In genomic region chr6:114725147-114725575, GRCm38 (mm10) we compare ENCODE assay signal across 11 mouse cellular contexts.
DNase-seq lines count a peak whose midpoint lies in the region; ATAC-seq lines count a peak whose summit lies in the region.
"Had no signal": no experiment of that assay in that cellular context is flagged by ENCODE, and none has a peak within 500 bp of the region (broad histone marks: within the 10 kb centered on the region; RNA-seq: fewer than 3 reads in every experiment).

No protein-coding gene starts in this region.

- H3K27ac ChIP-seq in hindbrain, embryonic 13.5 days, result peak overlapping the region; percentile 19; the same call in 1 of the 2 replicates
- no peak overlapping the region for H3K27ac ChIP-seq in hindbrain, embryonic 11.5 days (ENCODE audit: low read depth, low read length)
- peak overlapping the region; percentile 65 for H3K27ac ChIP-seq in embryonic facial prominence, embryonic 10.5 days (replicated peaks)

- no peaks in the 10 kb centered on the region for H3K9me3 ChIP-seq in hindbrain, embryonic 13.5 days
- H3K9me3 ChIP-seq in hindbrain, embryonic 11.5 days (ENCODE audit: control insufficient read depth, low read length), result no peaks in the 10 kb centered on the region
- no peaks in the 10 kb centered on the region for H3K9me3 ChIP-seq in embryonic facial prominence, embryonic 10.5 days

- DNase-seq in embryo, embryonic 10.5 days (ENCODE audit: low spot score), result peak; percentile 25
- DNase-seq in embryo, embryonic 9.5 days (ENCODE audit: extremely low spot score), result no peak
- DNase-seq in hindbrain, embryonic 11.5 days (ENCODE audit: low spot score), result no peak
- DNase-seq in embryonic facial prominence, embryonic 10.5 days (ENCODE audit: low spot score), result peak; percentile 42
- peak; percentile 16 for DNase-seq in lung, postnatal 25 days (ENCODE audit: low spot score)
- no peak for DNase-seq in gastrocnemius, postnatal 4 days (ENCODE audit: low spot score in 2 of 2)
- DNase-seq: adrenal gland, postnatal 25 days; cerebellum, adult 9-11 months; layer of hippocampus, adult 9-11 months had no signal

- H3K4me2 ChIP-seq in hindbrain, embryonic 13.5 days, result no peak overlapping the region
- no peak overlapping the region for H3K4me2 ChIP-seq in hindbrain, embryonic 11.5 days (replicated peaks; ENCODE audit: low read depth, low read length)

- H3K36me3 ChIP-seq in hindbrain, embryonic 13.5 days, result no peaks in the 10 kb centered on the region
- no peaks in the 10 kb centered on the region for H3K36me3 ChIP-seq in hindbrain, embryonic 11.5 days (ENCODE audit: control insufficient read depth, insufficient read depth, low read length)
- H3K36me3 ChIP-seq in embryonic facial prominence, embryonic 10.5 days (replicated peaks), result no peaks in the 10 kb centered on the region

- H3K27me3 ChIP-seq in hindbrain, embryonic 13.5 days, result no peaks in the 10 kb centered on the region
- no peaks in the 10 kb centered on the region for H3K27me3 ChIP-seq in hindbrain, embryonic 11.5 days (ENCODE audit: control insufficient read depth, insufficient read depth, low read length)
- H3K27me3 ChIP-seq in embryonic facial prominence, embryonic 10.5 days (replicated peaks; ENCODE audit: low read depth, poor library complexity, severe bottlenecking), result no peaks in the 10 kb centered on the region

- H3K4me1 ChIP-seq in hindbrain, embryonic 13.5 days (replicated peaks), result peaks cover 32% of the 10 kb centered on the region
- no peaks in the 10 kb centered on the region for H3K4me1 ChIP-seq in hindbrain, embryonic 11.5 days (replicated peaks; ENCODE audit: control insufficient read depth, insufficient read depth, low read length)
- H3K4me1 ChIP-seq in embryonic facial prominence, embryonic 10.5 days, result peaks cover 52% of the 10 kb centered on the region

- peak overlapping the region; percentile 53; the same call in 1 of the 2 replicates for H3K9ac ChIP-seq in hindbrain, embryonic 13.5 days
- H3K9ac ChIP-seq in hindbrain, embryonic 11.5 days (ENCODE audit: low read depth, low read length), result no peak overlapping the region

- no peak overlapping the region for H3K4me3 ChIP-seq in hindbrain, embryonic 13.5 days
- no peak overlapping the region for H3K4me3 ChIP-seq in hindbrain, embryonic 11.5 days (ENCODE audit: low read depth, low read length)
- H3K4me3 ChIP-seq in embryonic facial prominence, embryonic 10.5 days, result no peak overlapping the region

- ATAC-seq in hindbrain, embryonic 13.5 days (ENCODE audit: low FRiP score), result no peak
- ATAC-seq in hindbrain, embryonic 11.5 days (ENCODE audit: low FRiP score), result no peak
- ATAC-seq in frontal cortex, adult (ENCODE audit: low TSS enrichment), result no peak

- whole genome bisulfite sequencing in hindbrain, embryonic 13.5 days, result 64% methylated on average over 8 of the region's 8 CpGs
- WGBS in hindbrain, embryonic 11.5 days, result 59% methylated on average over 8 of the region's 8 CpGs
- 44% methylated on average over 8 of the region's 8 CpGs for WGBS in embryonic facial prominence, embryonic 10.5 days

Comparison
In these comparisons a context has a peak if more than half of its experiments do, and no peak if none do; other contexts are left out.
1. DNase-seq: peak in embryo, embryonic 10.5 days (single experiment), embryonic facial prominence, embryonic 10.5 days (single experiment) and lung, postnatal 25 days (single experiment); none in embryo, embryonic 9.5 days (single experiment), hindbrain, embryonic 11.5 days (single experiment) and gastrocnemius, postnatal 4 days (0 of 2).